Mouse (Mus musculus) intestine, embryonic 16.5 days (tissue): ENCODE data around the gene Gm10570. TPM values are rescaled to one million over a fixed set of nuclear protein-coding genes. Genes with fewer than 3 reads are reported as not detected.

Source experiments
- ATAC-seq: fragments of 200-750 bp; cut with Nextera tagmentation; 2 replicates; pipeline ENCODE4 v1.8.0; 2017; ENCODE audit warnings: moderate TSS enrichment, moderate library complexity
- H3K27ac ChIP-seq: fragments of 300-500 bp; sonication (generic); 2 replicates; pipeline ENCODE4 v1.5.1; 2014; ENCODE audit warnings: mild to moderate bottlenecking, low read length
- H3K27me3 ChIP-seq: fragments of 300-500 bp; sonication (generic); replicated peaks from 2 replicates; pipeline ENCODE4 v1.6.1; 2014; ENCODE audit warnings: low read length, control low read depth, mixed read lengths; ENCODE audit not compliant: control insufficient read depth, insufficient read depth
- H3K36me3 ChIP-seq: fragments of 300-500 bp; sonication (generic); 2 replicates; pipeline ENCODE4 v1.6.1; 2014; ENCODE audit warnings: low read length, control low read depth; ENCODE audit not compliant: control insufficient read depth, insufficient read depth
- H3K4me1 ChIP-seq: fragments of 300-500 bp; sonication (generic); 2 replicates; pipeline ENCODE4 v1.6.1; 2014; ENCODE audit warnings: low read length, control low read depth, mixed read lengths; ENCODE audit not compliant: control insufficient read depth, insufficient read depth
- H3K4me2 ChIP-seq: fragments of 300-500 bp; sonication (generic); 2 replicates; pipeline ENCODE4 v1.6.1; 2014; ENCODE audit warnings: low read depth, low read length, control low read depth
- H3K4me3 ChIP-seq: fragments of 300-500 bp; sonication (generic); 2 replicates; pipeline ENCODE4 v1.5.1; 2014; ENCODE audit warnings: mild to moderate bottlenecking, low read length
- H3K9ac ChIP-seq: fragments of 300-500 bp; sonication (generic); 2 replicates; pipeline ENCODE4 v1.6.1; 2014; ENCODE audit warnings: low read depth, low read length
- H3K9me3 ChIP-seq: fragments of 300-500 bp; sonication (generic); 2 replicates; pipeline ENCODE4 v1.6.1; 2016; ENCODE audit warnings: low read length, control low read depth; ENCODE audit not compliant: control insufficient read depth
- WGBS: fragments of 180-500 bp; shearing (Covaris S2); extraction: QIAGEN DNeasy Blood & Tissue Kit; methylation state at CpG from one replicate; pipeline ENCODE4 v1.1.7; 2014; 5-methylcytosine and 5-hydroxymethylcytosine counted together
- polyA plus RNA-seq: library from polyadenylated mRNA; unstranded; fragments of >200 nt; fragmentation: Nextera tagmentation; extraction: Ambion mirVana; gene quantifications from 2 replicates; pipeline ENCODE4 v1.2.1, GENCODE M21; 2015

The Gm10570 gene
- polyA plus RNA-seq = not detected in 2 replicates

DNA sequence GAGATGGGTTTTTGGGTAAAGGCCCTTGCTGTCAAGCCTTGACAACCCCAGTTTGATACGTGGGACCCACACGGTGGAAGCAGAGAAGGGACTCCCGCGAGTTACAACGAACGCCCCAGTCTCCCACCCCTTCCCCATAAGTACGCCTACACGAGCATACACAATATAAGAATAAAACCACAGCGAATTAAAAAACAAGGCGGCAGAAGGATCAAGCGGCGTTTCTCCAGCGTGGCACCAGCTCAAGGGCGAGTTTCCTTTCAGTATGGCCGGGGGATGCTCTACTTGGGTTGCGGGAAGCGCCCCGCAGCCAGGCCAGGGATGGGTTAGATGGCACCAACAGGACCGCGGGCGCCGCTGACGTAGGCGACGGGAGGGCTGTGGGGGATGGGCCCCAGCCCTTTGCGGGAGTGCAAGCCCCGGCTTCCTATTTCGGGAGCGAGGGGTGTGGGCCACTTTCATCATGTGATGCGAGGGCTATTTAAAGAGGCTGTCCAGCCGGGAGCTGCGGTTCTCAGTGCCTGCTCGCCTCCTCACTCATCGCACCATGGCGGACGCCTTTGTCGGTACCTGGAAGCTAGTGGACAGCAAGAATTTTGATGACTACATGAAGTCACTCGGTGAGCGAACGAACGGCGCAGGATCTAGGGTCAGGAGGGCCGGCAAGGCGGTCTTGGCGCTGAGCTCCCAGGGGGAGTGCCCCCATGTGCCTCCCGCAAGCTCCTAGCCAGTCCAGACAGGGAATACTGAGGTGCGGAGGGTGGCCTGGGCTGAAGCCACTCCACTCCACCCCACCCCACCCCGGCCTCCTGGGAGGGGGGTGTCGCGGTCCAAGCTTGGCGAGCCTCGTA, at the start of gene Gm10570, which contains the start of gene Fabp3:
TSS of gene Gm10570 (minus strand) at position 444 of the 851 bp plus-strand sequence.
TSS of gene Fabp3 (plus strand) at position 365 of the 851 bp plus-strand sequence.
- H3K9me3 ChIP-seq = no peaks in the 10 kb centered on the region
- peak within 1 kb of the TSS; percentile 59 for H3K9ac ChIP-seq
- peaks cover 17% of the 10 kb centered on the region for H3K27me3 ChIP-seq
- peak within 1 kb of the TSS; percentile 58 for H3K4me3 ChIP-seq
- H3K27ac ChIP-seq = no peak within 1 kb of the TSS
- peaks cover 5% of the 10 kb centered on the region for H3K4me1 ChIP-seq
- peak within 1 kb of the TSS; percentile 97 for H3K4me2 ChIP-seq
- peak; percentile 23 for ATAC-seq
- under 1% methylated on average over 52 of the region's 52 CpGs for WGBS
- no peaks in the 10 kb centered on the region for H3K36me3 ChIP-seq

DNA sequence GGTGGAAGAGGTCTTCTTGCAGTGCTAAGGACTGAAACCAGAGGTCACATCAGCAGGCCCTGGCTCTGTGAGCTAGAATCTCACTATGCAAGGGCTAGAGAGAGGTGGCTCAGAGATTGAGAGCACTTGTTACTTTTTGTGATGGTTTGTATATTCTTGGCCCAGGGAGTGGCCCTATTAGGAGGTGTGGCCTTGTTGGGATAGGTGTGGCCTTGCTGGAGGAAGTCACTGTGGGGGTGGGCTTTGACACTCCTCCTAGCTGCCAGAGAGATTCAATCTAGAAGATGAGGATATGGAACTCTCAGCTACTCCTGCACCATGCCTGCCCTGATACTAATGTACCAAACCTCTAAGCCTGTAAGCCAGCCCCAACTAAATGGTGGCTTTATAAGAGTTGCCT, 49.5 kb upstream of the Gm10570 start:
- Histone ChIP-seq H3K4me1 (peaks cover 13% of the 10 kb centered on the region), H3K4me2 (no peak overlapping the region), H3K27me3 (no peaks in the 10 kb centered on the region), H3K4me3 (no peak overlapping the region), H3K9me3 (no peaks in the 10 kb centered on the region), H3K27ac (no peak overlapping the region), H3K36me3 (no peaks in the 10 kb centered on the region), H3K9ac (no peak overlapping the region)
- no peak for ATAC-seq

GRCm38 (mm10) chr4:130352588-130352987, 44.1 kb upstream of the Gm10570 start:
- no peaks in the 10 kb centered on the region for H3K4me1 ChIP-seq
- 0 out of 2 replicates have a peak overlapping the region, but pooled peaks have one; percentile 5 for H3K27ac ChIP-seq
- no peaks in the 10 kb centered on the region for H3K27me3 ChIP-seq
- WGBS = 73% methylated on average over 7 of the region's 7 CpGs
- no peak overlapping the region for H3K9ac ChIP-seq
- no peaks in the 10 kb centered on the region for H3K9me3 ChIP-seq
- H3K36me3 ChIP-seq = no peaks in the 10 kb centered on the region; the same call in 1 of the 2 replicates
- H3K4me3 ChIP-seq = no peak overlapping the region
- no peak overlapping the region for H3K4me2 ChIP-seq
- ATAC-seq = peak; percentile 95

DNA sequence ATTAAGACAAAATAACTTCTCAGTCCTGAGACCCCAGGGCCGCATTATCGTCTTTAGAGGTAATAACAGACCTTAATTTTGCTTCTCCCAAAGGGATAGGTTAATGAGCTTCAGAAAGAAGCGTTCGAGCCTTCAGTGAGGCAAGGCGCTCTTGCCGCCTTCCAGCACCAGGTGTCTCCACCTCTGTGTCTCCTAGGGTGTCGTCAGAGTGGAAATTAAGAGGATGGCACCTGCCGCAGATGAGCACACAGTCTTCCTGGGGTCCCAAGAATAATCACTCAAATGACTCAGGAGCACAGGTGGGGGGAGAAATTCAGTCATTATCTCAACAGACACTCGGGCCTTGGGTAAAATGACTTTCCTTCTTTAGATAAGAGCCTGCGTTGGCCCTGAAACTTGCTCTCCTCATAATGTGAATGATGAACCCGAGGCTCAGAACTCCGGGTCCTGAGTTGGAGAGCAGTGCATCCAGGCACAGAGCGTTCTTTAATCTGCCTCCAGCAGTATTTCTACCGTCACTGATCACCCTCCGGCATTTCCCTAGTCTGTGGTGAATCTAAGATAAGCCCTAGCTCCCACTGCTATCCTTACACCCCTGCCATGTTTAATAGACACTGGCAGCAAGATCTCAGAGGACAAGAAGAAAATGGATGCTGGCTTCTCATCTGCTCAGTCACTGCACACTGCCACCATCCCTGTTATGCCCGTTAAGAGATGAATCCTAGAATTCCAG, 42.4 kb upstream of the Gm10570 start:
- no peaks in the 10 kb centered on the region for H3K9me3 ChIP-seq
- no peaks in the 10 kb centered on the region; the same call in 1 of the 2 replicates for H3K36me3 ChIP-seq
- H3K27ac ChIP-seq = no peak overlapping the region
- H3K4me3 ChIP-seq = no peak overlapping the region
- no peak overlapping the region for H3K9ac ChIP-seq
- no peak for ATAC-seq
- H3K27me3 ChIP-seq = no peaks in the 10 kb centered on the region
- H3K4me2 ChIP-seq = no peak overlapping the region
- WGBS = 87% methylated on average over 16 of the region's 16 CpGs
- H3K4me1 ChIP-seq = no peaks in the 10 kb centered on the region

DNA sequence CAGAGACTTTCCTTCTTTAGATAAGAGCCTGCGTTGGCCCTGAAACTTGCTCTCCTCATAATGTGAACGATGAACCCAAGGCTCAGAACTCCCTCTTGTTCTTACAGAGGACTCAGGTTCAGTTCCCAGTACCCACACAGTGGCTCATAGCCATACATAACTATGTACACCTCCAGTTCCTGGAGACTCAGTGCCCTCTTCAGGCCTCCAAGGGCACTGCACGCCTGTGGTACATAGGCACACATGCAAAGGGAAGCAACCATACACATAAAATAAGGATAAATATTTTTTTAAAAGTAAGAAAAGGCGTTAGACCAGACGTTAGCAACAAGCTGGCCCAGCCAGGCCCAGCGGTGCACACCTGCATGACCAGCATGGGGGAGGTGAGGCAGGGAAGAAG, 41.2 kb upstream of the Gm10570 start:
- Histone ChIP-seq H3K27me3 (no peaks in the 10 kb centered on the region), H3K9me3 (no peaks in the 10 kb centered on the region), H3K4me2 (no peak overlapping the region), H3K9ac (no peak overlapping the region), H3K27ac (no peak overlapping the region), H3K4me3 (no peak overlapping the region), H3K36me3 (no peaks in the 10 kb centered on the region; the same call in 1 of the 2 replicates), H3K4me1 (no peaks in the 10 kb centered on the region)
- no peak for ATAC-seq
- 89% methylated on average over 6 of the region's 6 CpGs for WGBS

DNA sequence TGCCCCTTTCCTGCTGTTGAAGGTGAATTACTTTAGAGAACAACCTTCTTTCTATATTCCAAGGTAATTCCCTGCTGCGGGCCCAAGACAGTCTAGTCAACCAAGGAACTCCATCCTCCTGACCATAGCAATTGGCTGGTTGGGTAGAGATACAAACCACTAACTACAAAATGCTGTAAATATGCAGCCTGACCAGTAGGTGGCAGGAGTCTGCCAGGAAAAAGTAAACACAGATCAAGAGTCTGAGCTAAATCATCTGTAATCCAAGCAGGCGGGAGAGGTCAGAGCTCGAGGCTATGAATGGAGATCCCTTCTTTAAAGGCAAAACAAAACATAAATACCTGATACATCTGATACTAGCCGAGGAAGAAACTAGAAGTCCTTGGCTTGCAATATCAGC, 33.2 kb upstream of the Gm10570 start:
- Histone ChIP-seq H3K4me1 (no peaks in the 10 kb centered on the region), H3K4me2 (no peak overlapping the region), H3K27ac (no peak overlapping the region), H3K9me3 (no peaks in the 10 kb centered on the region), H3K4me3 (no peak overlapping the region), H3K36me3 (peaks cover 7% of the 10 kb centered on the region; the same call in 1 of the 2 replicates), H3K9ac (no peak overlapping the region), H3K27me3 (no peaks in the 10 kb centered on the region)
- 25% methylated on average over 4 of the region's 4 CpGs for WGBS
- no peak for ATAC-seq

DNA sequence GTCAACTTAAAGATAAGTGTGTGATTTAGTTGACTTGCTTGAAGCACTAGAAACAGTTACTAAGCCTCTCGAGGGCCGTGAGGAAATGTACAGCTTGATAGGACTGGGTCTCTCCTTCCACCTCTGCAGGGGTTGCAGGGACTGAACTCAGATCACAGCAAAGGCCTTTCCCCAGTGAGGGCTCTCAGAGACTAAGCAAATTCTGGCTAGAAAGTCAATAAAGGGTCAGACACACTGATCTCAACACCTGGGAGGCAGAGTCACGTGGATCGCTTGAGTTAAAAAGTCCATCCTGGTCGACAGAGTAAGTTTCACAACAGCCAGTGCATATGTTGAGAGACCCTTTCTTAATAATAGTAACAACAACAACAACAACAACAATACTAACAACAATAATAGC, 27.4 kb upstream of the Gm10570 start:
- H3K9ac ChIP-seq = no peak overlapping the region
- H3K4me1 ChIP-seq = no peaks in the 10 kb centered on the region
- 76% methylated on average over 5 of the region's 5 CpGs for WGBS
- H3K27me3 ChIP-seq = no peaks in the 10 kb centered on the region
- no peak for ATAC-seq
- no peak overlapping the region for H3K4me2 ChIP-seq
- H3K36me3 ChIP-seq = peaks cover 7% of the 10 kb centered on the region; the same call in 1 of the 2 replicates
- no peaks in the 10 kb centered on the region for H3K9me3 ChIP-seq
- H3K27ac ChIP-seq = no peak overlapping the region
- H3K4me3 ChIP-seq = no peak overlapping the region

DNA sequence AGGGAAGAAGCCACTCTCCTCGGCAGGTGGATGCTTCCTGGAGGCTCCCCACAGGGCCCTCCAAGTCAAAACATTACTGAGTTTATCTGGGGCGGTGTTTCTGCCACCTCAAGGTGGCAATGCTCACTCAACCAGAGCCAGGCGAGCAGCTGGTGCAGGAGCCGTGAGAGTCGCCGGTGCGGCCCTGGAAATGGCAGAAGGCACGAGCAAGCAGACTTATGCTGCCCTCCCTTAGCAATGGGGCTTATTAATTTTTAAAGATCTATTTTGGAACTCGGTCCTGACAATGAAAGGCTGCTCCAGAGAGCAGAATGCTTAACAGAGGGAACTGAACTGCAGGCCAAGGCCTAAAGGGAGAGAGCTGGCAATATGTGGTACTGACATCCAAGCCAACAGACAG, 18.9 kb upstream of the Gm10570 start:
- H3K36me3 ChIP-seq = peaks cover 4% of the 10 kb centered on the region; the same call in 1 of the 2 replicates

DNA sequence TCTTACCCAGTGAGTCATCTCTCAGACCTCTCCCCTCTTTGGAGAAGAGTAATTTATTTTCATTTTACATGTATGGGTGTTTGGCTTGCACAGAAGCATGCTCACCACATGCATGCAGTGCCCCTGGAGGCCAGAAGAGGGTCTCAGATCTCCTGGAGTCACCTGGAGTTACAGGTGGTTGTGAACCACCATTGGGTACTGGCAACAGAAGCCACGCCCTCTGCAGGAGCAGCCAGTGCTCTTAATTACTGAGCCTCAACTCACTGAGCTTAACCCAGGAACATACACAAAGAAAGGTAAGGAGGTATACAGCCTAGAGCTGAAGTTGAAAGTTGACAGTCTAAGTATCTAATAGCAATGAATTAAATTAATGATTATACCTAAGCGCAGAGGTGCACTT, 17.0 kb upstream of the Gm10570 start:
- Histone ChIP-seq H3K27ac (no peak overlapping the region), H3K4me3 (no peak overlapping the region), H3K9ac (no peak overlapping the region), H3K27me3 (no peaks in the 10 kb centered on the region), H3K4me2 (no peak overlapping the region), H3K36me3 (peaks cover 7% of the 10 kb centered on the region; the same call in 1 of the 2 replicates), H3K4me1 (no peaks in the 10 kb centered on the region), H3K9me3 (no peaks in the 10 kb centered on the region)
- WGBS = 89% methylated on average over 2 of the region's 2 CpGs
- no peak for ATAC-seq

More for the DNA sequence above, 18.9 kb upstream of the Gm10570 start:
- 86% methylated on average over 9 of the region's 9 CpGs for WGBS
- Histone ChIP-seq H3K4me3 (no peak overlapping the region), H3K27me3 (no peaks in the 10 kb centered on the region), H3K4me2 (no peak overlapping the region), H3K9me3 (no peaks in the 10 kb centered on the region), H3K9ac (no peak overlapping the region), H3K27ac (no peak overlapping the region), H3K4me1 (no peaks in the 10 kb centered on the region)
- no peak for ATAC-seq
